Mouse (Mus musculus): ENCODE data around the gene Cwh43.
"Not testable (repeated sequence)": the region's sequence is repeated elsewhere in the genome, so short reads cannot be mapped to it uniquely, and the experiment has no call there.

DNA sequence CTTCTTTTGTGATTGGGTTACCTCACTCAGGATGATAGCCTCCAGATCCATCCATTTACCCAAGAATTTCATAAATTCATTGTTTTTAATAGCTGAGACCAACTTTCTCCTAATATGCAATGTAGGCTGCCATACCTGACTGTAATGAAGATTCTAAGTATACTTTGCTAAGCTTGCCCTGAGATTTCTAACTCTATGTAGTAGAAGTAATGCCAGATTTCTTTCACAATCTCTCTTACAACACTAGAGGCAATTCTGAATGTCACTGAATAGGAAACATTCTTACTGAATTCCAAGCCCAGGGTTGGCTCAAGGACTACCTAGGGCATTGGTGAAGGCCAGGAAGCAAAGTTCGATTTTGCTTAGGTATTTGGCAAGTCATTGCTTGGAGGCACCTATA is 76.5 kb downstream of the Cwh43 start:
- not testable (repeated sequence) for TF ChIP-seq CTCF, EP300 (IDR thresholded peaks at IDR 0.05; ENCODE audit: low read depth)
